Mouse (Mus musculus) forebrain, embryonic 13.5 days (tissue): ENCODE results near the gene Pbsn. TPM values are rescaled to one million over a fixed set of nuclear protein-coding genes. Genes with fewer than 3 reads are reported as not detected.

Experiments
- ATAC-seq: fragments of 200-750 bp; cut with Nextera tagmentation; 2 replicates; pipeline ENCODE4 v1.8.0; 2017
- H3K27ac ChIP-seq: fragments of 300-500 bp; sonication (generic); 2 replicates; pipeline ENCODE4 v1.5.1; 2015; ENCODE audit warnings: inconsistent platforms, mild to moderate bottlenecking, moderate library complexity
- H3K27me3 ChIP-seq: fragments of 300-500 bp; sonication (generic); 2 replicates; pipeline ENCODE4 v1.6.1; 2015; ENCODE audit warnings: mild to moderate bottlenecking, inconsistent platforms
- H3K36me3 ChIP-seq: fragments of 300-500 bp; sonication (generic); 2 replicates; pipeline ENCODE4 v1.6.1; 2015; ENCODE audit warnings: mild to moderate bottlenecking, inconsistent platforms; ENCODE audit not compliant: poor library complexity, severe bottlenecking
- H3K4me1 ChIP-seq: fragments of 300-500 bp; sonication (generic); 2 replicates; pipeline ENCODE4 v1.6.1; 2015; ENCODE audit warnings: inconsistent platforms
- H3K4me2 ChIP-seq: fragments of 300-500 bp; sonication (generic); 2 replicates; pipeline ENCODE4 v1.6.1; 2015; ENCODE audit warnings: inconsistent platforms, mild to moderate bottlenecking, moderate library complexity
- H3K4me3 ChIP-seq: fragments of 300-500 bp; sonication (generic); 2 replicates; pipeline ENCODE4 v1.5.1; 2015; ENCODE audit warnings: mild to moderate bottlenecking, inconsistent platforms
- H3K9ac ChIP-seq: fragments of 300-500 bp; sonication (generic); 2 replicates; pipeline ENCODE4 v1.6.1; 2015; ENCODE audit warnings: mild to moderate bottlenecking, inconsistent platforms
- H3K9me3 ChIP-seq: fragments of 300-500 bp; sonication (generic); replicated peaks from 2 replicates; pipeline ENCODE4 v1.6.1; 2016; ENCODE audit warnings: inconsistent platforms
- WGBS: fragments of 180-500 bp; shearing (Covaris S2); methylation state at CpG from one replicate; pipeline ENCODE4 v1.1.7; 2015; 5-methylcytosine and 5-hydroxymethylcytosine counted together
- polyA plus RNA-seq: library from polyadenylated mRNA; unstranded; fragments of >200 nt; fragmentation: Nextera tagmentation; extraction: Ambion mirVana; gene quantifications from 2 replicates; pipeline ENCODE4 v1.2.1, GENCODE M21; 2015

Gene Pbsn
- polyA plus RNA-seq, 1 experiment from 2014 or later = not detected

GRCm38 (mm10) chrX:77795858-77796174, 57.6 kb downstream of the Pbsn start:
- ATAC-seq = peak; percentile 98
- Histone ChIP-seq H3K27ac (peak overlapping the region; percentile 32; the same call in 1 of the 2 replicates), H3K27me3 (no peaks in the 10 kb centered on the region), H3K4me3 (peak overlapping the region; percentile 57), H3K4me2 (peak overlapping the region; percentile 63), H3K9me3 (peaks cover 4% of the 10 kb centered on the region; the same call in 1 of the 2 replicates), H3K36me3 (no peaks in the 10 kb centered on the region), H3K9ac (peak overlapping the region; percentile 68), H3K4me1 (0 out of 2 replicates have a peak, but pooled peaks cover 5% of the 10 kb centered on the region)
- 9% methylated on average over 27 of the region's 30 CpGs for WGBS

- H3K27me3 ChIP-seq = no peaks in the 10 kb centered on the region
- no peaks in the 10 kb centered on the region for H3K36me3 ChIP-seq
- peak overlapping the region; percentile 68 for H3K9ac ChIP-seq
- H3K9me3 ChIP-seq = peaks cover 4% of the 10 kb centered on the region; the same call in 1 of the 2 replicates
- peak overlapping the region; percentile 63 for H3K4me2 ChIP-seq
- 0 out of 2 replicates have a peak, but pooled peaks cover 5% of the 10 kb centered on the region for H3K4me1 ChIP-seq
- peak overlapping the region; percentile 57 for H3K4me3 ChIP-seq
- ATAC-seq = peak; percentile 76
- WGBS = 15% methylated on average over 58 of the region's 61 CpGs
- peak overlapping the region; percentile 32; the same call in 1 of the 2 replicates for H3K27ac ChIP-seq
These were observed 58.2 kb downstream of the Pbsn start for GRCm38 (mm10) chrX:77794962-77795857.

GRCm38 (mm10) chrX:77788675-77789074, 64.7 kb downstream of the Pbsn start:
- H3K4me2 ChIP-seq = no peak overlapping the region
- WGBS = 90% methylated on average over 3 of the region's 3 CpGs
- no peaks in the 10 kb centered on the region for H3K9me3 ChIP-seq
- no peaks in the 10 kb centered on the region for H3K27me3 ChIP-seq
- no peaks in the 10 kb centered on the region for H3K4me1 ChIP-seq
- no peak overlapping the region for H3K27ac ChIP-seq
- ATAC-seq = no peak
- H3K4me3 ChIP-seq = no peak overlapping the region
- no peak overlapping the region for H3K9ac ChIP-seq
- 0 out of 2 replicates have a peak, but pooled peaks cover 11% of the 10 kb centered on the region for H3K36me3 ChIP-seq

Other genes with a start within 250 kb of the Pbsn start
- gene Prkx, start 57.3 kb downstream of the Pbsn start, polyA plus RNA-seq = 25.6 and 26.3 TPM in 2 replicates
- not detected in 2 replicates for gene Gm14744, start 11.1 kb upstream of the Pbsn start, polyA plus RNA-seq
- gene 5430402E10Rik, start 71.4 kb upstream of the Pbsn start, polyA plus RNA-seq = not detected in 2 replicates
- gene Obp1a, start 237.8 kb upstream of the Pbsn start, polyA plus RNA-seq = not detected in 2 replicates